Mouse (Mus musculus) olfactory bulb, adult 2 months (tissue): ENCODE data around the gene Acsl6.

Source experiments
- CTCF ChIP-seq: fragments of 200-500 bp; IDR thresholded peaks from 2 replicates; pipeline ENCODE4 v1.5.1; 2012; ENCODE audit warnings: low read depth, mild to moderate bottlenecking, low read length, moderate library complexity; ENCODE audit not compliant: insufficient read depth
- POLR2A ChIP-seq: fragments of 200-500 bp; IDR thresholded peaks from 2 replicates; pipeline ENCODE4 v1.6.1; 2012; ENCODE audit warnings: mild to moderate bottlenecking, low read depth, low read length, moderate library complexity; ENCODE audit not compliant: insufficient read depth

DNA sequence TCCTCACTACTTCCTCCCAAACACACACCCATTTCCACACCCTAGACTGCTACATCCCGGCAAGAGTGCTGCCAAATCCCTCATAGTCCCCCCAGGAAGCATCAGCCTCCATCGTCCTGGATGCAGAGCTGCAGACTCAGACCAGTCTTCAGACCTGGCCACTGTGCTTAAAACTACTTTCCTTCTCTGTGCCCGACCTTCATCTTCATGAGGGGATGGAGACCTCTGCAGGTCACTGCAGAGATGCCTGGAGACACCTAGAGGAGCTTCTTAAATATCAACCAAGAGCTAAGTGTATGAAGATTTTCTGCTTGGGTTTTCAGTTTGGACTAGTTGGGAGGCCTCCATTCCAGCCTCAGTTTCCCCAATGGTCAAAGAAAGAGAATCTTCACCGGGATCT is 49.5 kb upstream of the Acsl6 start:
- TF ChIP-seq CTCF: no peak
- no peak for TF ChIP-seq POLR2A
